Mouse (Mus musculus): ENCODE measurements around the gene Ttc17. TPM values are rescaled to one million over a fixed set of nuclear protein-coding genes. Genes with fewer than 3 reads are reported as not detected.

Ttc17 gene
- polyA plus RNA-seq, 1 experiment: 7.7 TPM

- Histone ChIP-seq H3K79me2 (ENCODE audit: control insufficient read depth, insufficient read depth) (no peaks in the 10 kb centered on the region), H3K79me3 (ENCODE audit: low read depth) (no peaks in the 10 kb centered on the region), H3K36me3 (ENCODE audit: control insufficient read depth, insufficient read depth) (no peaks in the 10 kb centered on the region), H3K27me3 (ENCODE audit: control insufficient read depth, insufficient read depth, insufficient read length) (peaks cover 6% of the 10 kb centered on the region), H3ac (ENCODE audit: control insufficient read depth, insufficient read length, low read depth) (no peak overlapping the region), H3K4me3 (ENCODE audit: insufficient read depth, poor library complexity, severe bottlenecking) (no peak overlapping the region)
- TF ChIP-seq USF1 (IDR thresholded peaks at IDR 0.05; ENCODE audit: low read depth): no peak
- no peak for TF ChIP-seq MYOG (IDR thresholded peaks at IDR 0.05; ENCODE audit: control insufficient read depth, extremely low read depth, insufficient read length)
- TF ChIP-seq MYOD1 (IDR thresholded peaks at IDR 0.05; ENCODE audit: control insufficient read depth, insufficient read length, low read depth): no peak
- TF ChIP-seq CEBPB (IDR thresholded peaks at IDR 0.05; ENCODE audit: low read depth): no peak
- no peak for TF ChIP-seq CTCF (IDR thresholded peaks at IDR 0.05; ENCODE audit: control insufficient read depth, insufficient read depth, insufficient read length)
- TF ChIP-seq MAX (IDR thresholded peaks at IDR 0.05): no peak
- TF ChIP-seq FOSL1 (IDR thresholded peaks at IDR 0.05; ENCODE audit: insufficient read depth, low read length, poor library complexity, severe bottlenecking): no peak
Measured at GRCm38 (mm10) chr2:94283526-94283925, 123.0 kb downstream of the Ttc17 start.

- TF ChIP-seq MAX (IDR thresholded peaks at IDR 0.05) (no peak), FOSL1 (IDR thresholded peaks at IDR 0.05; ENCODE audit: insufficient read depth, low read length, poor library complexity, severe bottlenecking) (no peak), MYOG (IDR thresholded peaks at IDR 0.05; ENCODE audit: control insufficient read depth, extremely low read depth, insufficient read length) (no peak), MYOD1 (IDR thresholded peaks at IDR 0.05; ENCODE audit: control insufficient read depth, insufficient read length, low read depth) (no peak), USF1 (IDR thresholded peaks at IDR 0.05; ENCODE audit: low read depth) (no peak), CTCF (IDR thresholded peaks at IDR 0.05; ENCODE audit: control insufficient read depth, insufficient read depth, insufficient read length) (no peak), CEBPB (IDR thresholded peaks at IDR 0.05; ENCODE audit: low read depth) (no peak)
- Histone ChIP-seq H3K79me3 (ENCODE audit: low read depth) (no peaks in the 10 kb centered on the region), H3K36me3 (ENCODE audit: control insufficient read depth, insufficient read depth) (no peaks in the 10 kb centered on the region), H3K27me3 (ENCODE audit: control insufficient read depth, insufficient read depth, insufficient read length) (peaks cover 6% of the 10 kb centered on the region), H3K79me2 (ENCODE audit: control insufficient read depth, insufficient read depth) (no peaks in the 10 kb centered on the region), H3ac (ENCODE audit: control insufficient read depth, insufficient read length, low read depth) (no peak overlapping the region), H3K4me3 (ENCODE audit: insufficient read depth, poor library complexity, severe bottlenecking) (no peak overlapping the region)
Measured at GRCm38 (mm10) chr2:94279596-94279995, 126.9 kb downstream of the Ttc17 start.

GRCm38 (mm10) chr2:94276103-94276502, 130.4 kb downstream of the Ttc17 start:
- Histone ChIP-seq H3K79me2 (ENCODE audit: control insufficient read depth, insufficient read depth) (no peaks in the 10 kb centered on the region), H3K36me3 (ENCODE audit: control insufficient read depth, insufficient read depth) (no peaks in the 10 kb centered on the region), H3K79me3 (ENCODE audit: low read depth) (no peaks in the 10 kb centered on the region), H3K27me3 (ENCODE audit: control insufficient read depth, insufficient read depth, insufficient read length) (peaks cover 6% of the 10 kb centered on the region), H3ac (ENCODE audit: control insufficient read depth, insufficient read length, low read depth) (no peak overlapping the region), H3K4me3 (ENCODE audit: insufficient read depth, poor library complexity, severe bottlenecking) (no peak overlapping the region)
- no peak for TF ChIP-seq MYOG (IDR thresholded peaks at IDR 0.05; ENCODE audit: control insufficient read depth, extremely low read depth, insufficient read length)
- TF ChIP-seq USF1 (IDR thresholded peaks at IDR 0.05; ENCODE audit: low read depth): no peak
- no peak for TF ChIP-seq MYOD1 (IDR thresholded peaks at IDR 0.05; ENCODE audit: control insufficient read depth, insufficient read length, low read depth)
- no peak for TF ChIP-seq CEBPB (IDR thresholded peaks at IDR 0.05; ENCODE audit: low read depth)
- TF ChIP-seq CTCF (IDR thresholded peaks at IDR 0.05; ENCODE audit: control insufficient read depth, insufficient read depth, insufficient read length): no peak
- TF ChIP-seq MAX (IDR thresholded peaks at IDR 0.05): no peak
- TF ChIP-seq FOSL1 (IDR thresholded peaks at IDR 0.05; ENCODE audit: insufficient read depth, low read length, poor library complexity, severe bottlenecking): no peak

GRCm38 (mm10) chr2:94275658-94276057, 130.8 kb downstream of the Ttc17 start:
- Histone ChIP-seq H3K79me3 (ENCODE audit: low read depth) (no peaks in the 10 kb centered on the region), H3K27me3 (ENCODE audit: control insufficient read depth, insufficient read depth, insufficient read length) (peaks cover 6% of the 10 kb centered on the region)
- no peak for TF ChIP-seq CTCF (IDR thresholded peaks at IDR 0.05; ENCODE audit: control insufficient read depth, insufficient read depth, insufficient read length)
- TF ChIP-seq USF1 (IDR thresholded peaks at IDR 0.05; ENCODE audit: low read depth): no peak
- TF ChIP-seq MYOG (IDR thresholded peaks at IDR 0.05; ENCODE audit: control insufficient read depth, extremely low read depth, insufficient read length): no peak
- no peak for TF ChIP-seq CEBPB (IDR thresholded peaks at IDR 0.05; ENCODE audit: low read depth)
- TF ChIP-seq MAX (IDR thresholded peaks at IDR 0.05): no peak
- TF ChIP-seq MYOD1 (IDR thresholded peaks at IDR 0.05; ENCODE audit: control insufficient read depth, insufficient read length, low read depth): no peak
- TF ChIP-seq FOSL1 (IDR thresholded peaks at IDR 0.05; ENCODE audit: insufficient read depth, low read length, poor library complexity, severe bottlenecking): no peak

GRCm38 (mm10) chr2:94273154-94274021, 133.1 kb downstream of the Ttc17 start:
- peak; percentile 23 for TF ChIP-seq USF1 (IDR thresholded peaks at IDR 0.05; ENCODE audit: low read depth)
- TF ChIP-seq CTCF (IDR thresholded peaks at IDR 0.05; ENCODE audit: control insufficient read depth, insufficient read depth, insufficient read length): no peak
- no peaks in the 10 kb centered on the region for H3K27me3 ChIP-seq (ENCODE audit: control insufficient read depth, insufficient read depth, insufficient read length)
- H3ac ChIP-seq (ENCODE audit: control insufficient read depth, insufficient read length, low read depth): peak overlapping the region; percentile 72

More at GRCm38 (mm10) chr2:94275658-94276057, 130.8 kb downstream of the Ttc17 start:
- H3ac ChIP-seq (ENCODE audit: control insufficient read depth, insufficient read length, low read depth): no peak overlapping the region
- H3K36me3 ChIP-seq (ENCODE audit: control insufficient read depth, insufficient read depth): no peaks in the 10 kb centered on the region
- H3K4me3 ChIP-seq (ENCODE audit: insufficient read depth, poor library complexity, severe bottlenecking): no peak overlapping the region
- H3K79me2 ChIP-seq (ENCODE audit: control insufficient read depth, insufficient read depth): no peaks in the 10 kb centered on the region

More at GRCm38 (mm10) chr2:94273154-94274021, 133.1 kb downstream of the Ttc17 start:
- H3K36me3 ChIP-seq (ENCODE audit: control insufficient read depth, insufficient read depth): no peaks in the 10 kb centered on the region
- no peaks in the 10 kb centered on the region for H3K79me3 ChIP-seq (ENCODE audit: low read depth)
- H3K79me2 ChIP-seq (ENCODE audit: control insufficient read depth, insufficient read depth): no peaks in the 10 kb centered on the region
- H3K4me3 ChIP-seq (ENCODE audit: insufficient read depth, poor library complexity, severe bottlenecking): peak overlapping the region; percentile 29

All from C2C12 (cell line).